Mouse (Mus musculus): ENCODE data around the gene Snx32. TPM values are rescaled to one million over a fixed set of nuclear protein-coding genes. Genes with fewer than 3 reads are reported as not detected.

The Snx32 gene
- polyA plus RNA-seq, 1 experiment = 1.1 TPM

- H3K4me3 ChIP-seq (ENCODE audit: insufficient read depth, poor library complexity, severe bottlenecking) = no peak overlapping the region
- TF ChIP-seq MYOD1 (IDR thresholded peaks at IDR 0.05; ENCODE audit: control insufficient read depth, insufficient read length, low read depth) = no peak
- TF ChIP-seq USF1 (IDR thresholded peaks at IDR 0.05; ENCODE audit: low read depth) = peak; percentile 5
- no peaks in the 10 kb centered on the region for H3K79me3 ChIP-seq (ENCODE audit: low read depth)
- no peak overlapping the region for H3ac ChIP-seq (ENCODE audit: control insufficient read depth, insufficient read length, low read depth)
- H3K27me3 ChIP-seq (ENCODE audit: control insufficient read depth, insufficient read depth, insufficient read length) = peaks cover 3% of the 10 kb centered on the region
- no peaks in the 10 kb centered on the region for H3K79me2 ChIP-seq (ENCODE audit: control insufficient read depth, insufficient read depth)
- H3K36me3 ChIP-seq (ENCODE audit: control insufficient read depth, insufficient read depth) = no peaks in the 10 kb centered on the region
Measured at GRCm38 (mm10) chr19:5532520-5532919, 22.2 kb upstream of the Snx32 start.

DNA sequence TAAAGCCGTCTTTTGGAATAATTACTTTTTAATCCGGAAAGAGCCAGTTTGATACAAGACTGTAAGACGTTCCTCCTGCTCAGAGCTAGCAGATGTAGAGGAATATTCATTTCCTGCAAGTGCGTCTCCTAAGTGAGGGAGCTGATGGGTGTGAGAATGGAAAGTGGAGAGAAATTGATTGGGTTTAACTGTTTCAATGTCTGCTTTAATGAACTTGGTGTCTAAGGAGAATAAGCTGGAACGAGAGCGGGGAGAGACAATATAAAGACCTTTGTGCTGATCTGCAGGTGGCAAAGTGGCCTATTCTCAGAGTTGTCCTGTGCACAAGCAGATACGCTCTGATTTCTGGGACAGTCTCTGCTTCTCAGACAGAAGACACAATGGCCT is 19.8 kb upstream of the Snx32 start:
- H3K27me3 ChIP-seq (ENCODE audit: control insufficient read depth, insufficient read depth, insufficient read length) = no peaks in the 10 kb centered on the region
- H3K79me2 ChIP-seq (ENCODE audit: control insufficient read depth, insufficient read depth) = no peaks in the 10 kb centered on the region
- no peak overlapping the region for H3ac ChIP-seq (ENCODE audit: control insufficient read depth, insufficient read length, low read depth)
- no peaks in the 10 kb centered on the region for H3K79me3 ChIP-seq (ENCODE audit: low read depth)
- TF ChIP-seq FOSL1 (IDR thresholded peaks at IDR 0.05; ENCODE audit: insufficient read depth, low read length, poor library complexity, severe bottlenecking) (no peak), USF1 (IDR thresholded peaks at IDR 0.05; ENCODE audit: low read depth) (no peak), CEBPB (IDR thresholded peaks at IDR 0.05; ENCODE audit: low read depth) (no peak), MAX (IDR thresholded peaks at IDR 0.05) (no peak), MYOG (IDR thresholded peaks at IDR 0.05; ENCODE audit: control insufficient read depth, extremely low read depth, insufficient read length) (no peak), CTCF (IDR thresholded peaks at IDR 0.05; ENCODE audit: control insufficient read depth, insufficient read depth, insufficient read length) (no peak), MYOD1 (IDR thresholded peaks at IDR 0.05; ENCODE audit: control insufficient read depth, insufficient read length, low read depth) (no peak)
- no peak overlapping the region for H3K4me3 ChIP-seq (ENCODE audit: insufficient read depth, poor library complexity, severe bottlenecking)
- no peaks in the 10 kb centered on the region for H3K36me3 ChIP-seq (ENCODE audit: control insufficient read depth, insufficient read depth)

DNA sequence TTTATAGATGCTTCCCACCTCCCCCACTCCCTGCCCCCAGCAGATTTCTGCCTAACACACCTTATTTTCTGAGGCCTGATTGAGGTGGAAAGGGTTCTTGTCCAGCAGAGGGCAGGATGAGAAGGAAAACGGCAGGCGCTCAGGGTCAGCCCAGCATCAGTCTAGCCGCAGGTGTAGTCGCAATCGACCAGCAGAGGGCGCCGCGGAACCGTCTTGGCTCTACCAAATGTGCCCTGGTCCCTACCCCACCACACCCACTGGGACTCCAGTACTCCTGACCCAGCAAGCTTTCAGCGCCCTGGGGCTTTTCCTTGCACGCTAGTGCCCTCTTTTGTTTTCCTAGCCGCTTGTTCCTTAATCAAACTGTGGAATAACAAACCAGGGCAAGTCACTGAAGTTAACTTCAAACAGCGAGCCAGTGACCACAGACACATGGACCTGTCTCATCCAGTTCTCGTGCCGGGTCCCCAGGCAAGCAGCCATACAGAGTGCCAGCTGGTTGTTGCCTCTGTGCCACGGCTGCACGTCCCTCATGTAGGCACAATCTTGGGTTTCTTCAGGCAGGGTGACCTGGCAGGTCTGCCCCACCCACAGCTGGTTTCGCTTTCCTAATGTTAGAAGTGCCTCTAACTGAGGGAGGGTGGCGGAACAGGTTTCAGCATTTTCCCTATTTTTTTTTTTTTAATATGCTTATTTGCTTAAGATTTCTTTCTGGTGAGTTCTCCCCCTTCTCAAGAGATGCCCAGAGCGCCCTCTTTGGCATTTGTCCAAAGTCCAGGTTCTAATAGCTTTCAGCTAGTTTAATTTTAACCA is 19.2 kb upstream of the Snx32 start:
- TF ChIP-seq CEBPB (IDR thresholded peaks at IDR 0.05; ENCODE audit: low read depth) (no peak), CTCF (IDR thresholded peaks at IDR 0.05; ENCODE audit: control insufficient read depth, insufficient read depth, insufficient read length) (peak; percentile 99), USF1 (IDR thresholded peaks at IDR 0.05; ENCODE audit: low read depth) (no peak), FOSL1 (IDR thresholded peaks at IDR 0.05; ENCODE audit: insufficient read depth, low read length, poor library complexity, severe bottlenecking) (no peak), MYOD1 (IDR thresholded peaks at IDR 0.05; ENCODE audit: control insufficient read depth, insufficient read length, low read depth) (peak; percentile 30), MYOG (IDR thresholded peaks at IDR 0.05; ENCODE audit: control insufficient read depth, extremely low read depth, insufficient read length) (no peak), MAX (IDR thresholded peaks at IDR 0.05) (no peak)
- no peaks in the 10 kb centered on the region for H3K79me2 ChIP-seq (ENCODE audit: control insufficient read depth, insufficient read depth)
- peak overlapping the region; percentile 19 for H3K4me3 ChIP-seq (ENCODE audit: insufficient read depth, poor library complexity, severe bottlenecking)
- no peaks in the 10 kb centered on the region for H3K36me3 ChIP-seq (ENCODE audit: control insufficient read depth, insufficient read depth)
- H3K27me3 ChIP-seq (ENCODE audit: control insufficient read depth, insufficient read depth, insufficient read length) = no peaks in the 10 kb centered on the region
- H3K79me3 ChIP-seq (ENCODE audit: low read depth) = no peaks in the 10 kb centered on the region
- H3ac ChIP-seq (ENCODE audit: control insufficient read depth, insufficient read length, low read depth) = peak overlapping the region; percentile 80

DNA sequence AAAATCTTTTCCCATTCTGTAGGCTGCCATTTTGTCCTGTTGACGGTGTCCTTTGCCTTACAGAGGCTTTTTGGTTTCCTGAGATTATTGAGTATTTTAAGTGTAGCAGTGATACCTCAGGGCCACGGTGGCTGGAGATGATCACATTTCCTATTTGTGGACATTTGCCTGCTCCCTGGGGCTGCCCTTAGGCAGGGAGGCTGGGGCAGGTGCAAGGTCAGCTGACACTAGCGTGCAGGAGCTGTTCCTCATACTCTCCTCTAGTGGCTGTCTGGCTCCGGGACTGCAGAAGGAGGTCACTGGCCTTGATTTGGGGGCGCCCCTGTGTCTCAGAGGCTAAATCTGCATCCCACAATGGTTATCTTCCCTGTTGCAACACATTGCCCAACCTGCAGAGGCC is 14.9 kb upstream of the Snx32 start:
- Histone ChIP-seq H3K4me3 (ENCODE audit: insufficient read depth, poor library complexity, severe bottlenecking) (no peak overlapping the region), H3K79me2 (ENCODE audit: control insufficient read depth, insufficient read depth) (no peaks in the 10 kb centered on the region), H3K27me3 (ENCODE audit: control insufficient read depth, insufficient read depth, insufficient read length) (no peaks in the 10 kb centered on the region), H3K36me3 (ENCODE audit: control insufficient read depth, insufficient read depth) (no peaks in the 10 kb centered on the region), H3K79me3 (ENCODE audit: low read depth) (no peaks in the 10 kb centered on the region), H3ac (ENCODE audit: control insufficient read depth, insufficient read length, low read depth) (no peak overlapping the region)
- TF ChIP-seq FOSL1 (IDR thresholded peaks at IDR 0.05; ENCODE audit: insufficient read depth, low read length, poor library complexity, severe bottlenecking) (no peak), CEBPB (IDR thresholded peaks at IDR 0.05; ENCODE audit: low read depth) (peak; percentile 7), MAX (IDR thresholded peaks at IDR 0.05) (no peak)

- Histone ChIP-seq H3ac (ENCODE audit: control insufficient read depth, insufficient read length, low read depth) (no peak overlapping the region), H3K27me3 (ENCODE audit: control insufficient read depth, insufficient read depth, insufficient read length) (no peaks in the 10 kb centered on the region), H3K36me3 (ENCODE audit: control insufficient read depth, insufficient read depth) (no peaks in the 10 kb centered on the region), H3K79me3 (ENCODE audit: low read depth) (no peaks in the 10 kb centered on the region), H3K79me2 (ENCODE audit: control insufficient read depth, insufficient read depth) (no peaks in the 10 kb centered on the region), H3K4me3 (ENCODE audit: insufficient read depth, poor library complexity, severe bottlenecking) (no peak overlapping the region)
- TF ChIP-seq CEBPB (IDR thresholded peaks at IDR 0.05; ENCODE audit: low read depth) = no peak
- no peak for TF ChIP-seq MYOG (IDR thresholded peaks at IDR 0.05; ENCODE audit: control insufficient read depth, extremely low read depth, insufficient read length)
- TF ChIP-seq MYOD1 (IDR thresholded peaks at IDR 0.05; ENCODE audit: control insufficient read depth, insufficient read length, low read depth) = no peak
- TF ChIP-seq CTCF (IDR thresholded peaks at IDR 0.05; ENCODE audit: control insufficient read depth, insufficient read depth, insufficient read length) = no peak
- no peak for TF ChIP-seq MAX (IDR thresholded peaks at IDR 0.05)
- no peak for TF ChIP-seq USF1 (IDR thresholded peaks at IDR 0.05; ENCODE audit: low read depth)
- TF ChIP-seq FOSL1 (IDR thresholded peaks at IDR 0.05; ENCODE audit: insufficient read depth, low read length, poor library complexity, severe bottlenecking) = no peak
Measured at GRCm38 (mm10) chr19:5518721-5519120, 8.4 kb upstream of the Snx32 start.

DNA sequence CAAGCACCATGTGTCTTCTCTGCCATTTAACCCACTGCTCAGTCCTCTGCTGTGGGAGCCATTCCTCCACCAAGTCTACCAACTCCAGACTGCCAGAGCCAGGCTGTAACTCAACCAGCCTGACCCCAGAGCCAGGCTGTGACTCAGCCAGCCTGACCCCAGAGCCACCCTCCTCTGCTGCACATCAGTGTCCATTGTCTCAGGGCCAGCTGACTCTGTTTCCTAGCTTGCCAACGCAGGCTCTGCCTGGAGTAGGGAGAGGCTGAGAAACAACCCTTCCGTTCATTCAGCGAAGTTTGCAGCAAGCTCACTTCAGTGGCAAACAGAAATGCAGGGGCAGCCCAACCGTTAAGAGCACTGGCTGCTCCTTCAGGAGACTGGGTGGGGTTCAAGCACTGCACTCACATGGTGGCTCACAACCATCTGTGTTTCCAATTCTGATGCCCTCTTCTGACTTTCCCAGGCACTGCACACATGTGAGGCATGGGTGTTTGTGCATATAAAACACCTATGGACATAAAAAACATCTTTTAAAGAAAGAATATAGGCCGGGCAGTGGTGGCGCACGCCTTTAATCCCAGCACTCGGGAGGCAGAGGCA is 6.7 kb upstream of the Snx32 start:
- no peak for TF ChIP-seq CTCF (IDR thresholded peaks at IDR 0.05; ENCODE audit: control insufficient read depth, insufficient read depth, insufficient read length)
- no peak for TF ChIP-seq FOSL1 (IDR thresholded peaks at IDR 0.05; ENCODE audit: insufficient read depth, low read length, poor library complexity, severe bottlenecking)
- no peak for TF ChIP-seq MYOG (IDR thresholded peaks at IDR 0.05; ENCODE audit: control insufficient read depth, extremely low read depth, insufficient read length)
- no peak for TF ChIP-seq USF1 (IDR thresholded peaks at IDR 0.05; ENCODE audit: low read depth)
- no peak for TF ChIP-seq MYOD1 (IDR thresholded peaks at IDR 0.05; ENCODE audit: control insufficient read depth, insufficient read length, low read depth)
- no peak for TF ChIP-seq MAX (IDR thresholded peaks at IDR 0.05)
- TF ChIP-seq CEBPB (IDR thresholded peaks at IDR 0.05; ENCODE audit: low read depth) = no peak
- H3K36me3 ChIP-seq (ENCODE audit: control insufficient read depth, insufficient read depth) = no peaks in the 10 kb centered on the region

More for the DNA sequence above, 6.7 kb upstream of the Snx32 start:
- Histone ChIP-seq H3K27me3 (ENCODE audit: control insufficient read depth, insufficient read depth, insufficient read length) (no peaks in the 10 kb centered on the region), H3K4me3 (ENCODE audit: insufficient read depth, poor library complexity, severe bottlenecking) (no peak overlapping the region), H3K79me2 (ENCODE audit: control insufficient read depth, insufficient read depth) (no peaks in the 10 kb centered on the region), H3K79me3 (ENCODE audit: low read depth) (no peaks in the 10 kb centered on the region), H3ac (ENCODE audit: control insufficient read depth, insufficient read length, low read depth) (no peak overlapping the region)
